Mouse (Mus musculus): Measurements from ENCODE around the gene Tmco5. TPM values are rescaled to one million over a fixed set of nuclear protein-coding genes. Genes with fewer than 3 reads are reported as not detected.

Tmco5 gene
- not detected for polyA plus RNA-seq (2017; shearing (Covaris generic))

GRCm38 (mm10) chr2:116878391-116878790, at the start of gene Tmco5:
Gene Tmco5 (plus strand): TSS chr2:116878691.

Other genes starting within 250 kb of the Tmco5 start
- gene Spred1, start 242.7 kb downstream of the Tmco5 start, polyA plus RNA-seq (2017; shearing (Covaris generic)): 3.6 TPM

All from effector memory CD4-positive, alpha-beta T cell, adult 7 months (primary cell).